Comparison of ENCODE assay signal across 16 mouse cellular contexts in genomic region chr12:12570563-12571251, GRCm38 (mm10).
DNase-seq lines count a peak whose midpoint lies in the region; ATAC-seq lines count a peak whose summit lies in the region.
"Had no signal": no experiment of that assay in that cellular context is flagged by ENCODE, and none has a peak within 500 bp of the region (broad histone marks: within the 10 kb centered on the region; RNA-seq: fewer than 3 reads in every experiment).

No protein-coding gene starts in this region.

- H3K4me3 ChIP-seq in liver, embryonic 11.5 days (ENCODE audit: low read depth, low read length): no peak overlapping the region
- no peak overlapping the region for H3K4me3 ChIP-seq in forebrain, embryonic 13.5 days
- H3K4me3 ChIP-seq: embryonic facial prominence, embryonic 10.5 days had no signal

- DNase-seq in 416B (ENCODE audit: low read depth): peak; percentile 68
- DNase-seq in c-Kit-negative CD71-positive TER-119-positive erythroid progenitor cells, embryonic 14.5 days (ENCODE audit: low read depth, low spot score): peak; percentile 50
- no peak for DNase-seq in liver, embryonic 11.5 days (ENCODE audit: low spot score)
- DNase-seq in heart, adult 9 months (ENCODE audit: low spot score in 2 of 2): no peak
- no peak for DNase-seq in right cerebral cortex, postnatal 25 days
- DNase-seq in testis, postnatal 10 days (ENCODE audit: low spot score): no peak
- DNase-seq: cerebellum, adult 9-10 months; heart, adult 18-20 months; kidney, adult 8-10 months; right cerebral cortex, postnatal 14 days had no signal

- WGBS in liver, embryonic 11.5 days: 72% methylated on average over 7 of the region's 7 CpGs
- 94% methylated on average over 7 of the region's 7 CpGs for WGBS in forebrain, embryonic 13.5 days

- peak overlapping the region; percentile 70 for H3K27ac ChIP-seq in liver, embryonic 11.5 days (ENCODE audit: low read depth, low read length)
- no peak overlapping the region for H3K27ac ChIP-seq in forebrain, embryonic 13.5 days
- H3K27ac ChIP-seq: embryonic facial prominence, embryonic 10.5 days had no signal

- H3K9ac ChIP-seq in liver, embryonic 11.5 days (ENCODE audit: low read depth, low read length): no peak overlapping the region
- no peak overlapping the region for H3K9ac ChIP-seq in forebrain, embryonic 13.5 days

- H3K4me1 ChIP-seq in liver, embryonic 11.5 days (replicated peaks; ENCODE audit: control insufficient read depth, insufficient read depth, low read length): peaks cover 12% of the 10 kb centered on the region
- 0 out of 2 replicates have a peak, but pooled peaks cover under 1% of the 10 kb centered on the region for H3K4me1 ChIP-seq in forebrain, embryonic 13.5 days
- H3K4me1 ChIP-seq: embryonic facial prominence, embryonic 10.5 days had no signal

- peak; percentile 99 for ATAC-seq in liver, embryonic 11.5 days (replicated peaks; ENCODE audit: low FRiP score)
- peak; percentile 99 for ATAC-seq in megakaryocyte-erythroid progenitor cell, adult 5-6 weeks (replicated peaks; ENCODE audit: low FRiP score, low TSS enrichment, poor library complexity, severe bottlenecking)
- no peak for ATAC-seq in forebrain, embryonic 13.5 days
- ATAC-seq: hindbrain, embryonic 16.5 days; Patski had no signal

- H3K9me3 ChIP-seq in liver, embryonic 11.5 days (ENCODE audit: control insufficient read depth, low read length): no peaks in the 10 kb centered on the region
- no peaks in the 10 kb centered on the region for H3K9me3 ChIP-seq in forebrain, embryonic 13.5 days (replicated peaks)
- H3K9me3 ChIP-seq: embryonic facial prominence, embryonic 10.5 days had no signal

- no peaks in the 10 kb centered on the region for H3K27me3 ChIP-seq in liver, embryonic 11.5 days (replicated peaks; ENCODE audit: control insufficient read depth, insufficient read depth, low read length)
- no peaks in the 10 kb centered on the region for H3K27me3 ChIP-seq in forebrain, embryonic 13.5 days

- H3K36me3 ChIP-seq in liver, embryonic 11.5 days (ENCODE audit: control insufficient read depth, insufficient read depth, low read length): no peaks in the 10 kb centered on the region
- no peaks in the 10 kb centered on the region for H3K36me3 ChIP-seq in forebrain, embryonic 13.5 days (ENCODE audit: poor library complexity, severe bottlenecking)
- H3K36me3 ChIP-seq: embryonic facial prominence, embryonic 10.5 days had no signal

- H3K4me2 ChIP-seq in liver, embryonic 11.5 days: peak overlapping the region; percentile 38
- H3K4me2 ChIP-seq in forebrain, embryonic 13.5 days: no peak overlapping the region
- H3K4me2 ChIP-seq: midbrain, embryonic 11.5 days had no signal

Comparison
In these comparisons a context has a peak if more than half of its experiments do, and no peak if none do; other contexts are left out.
1. DNase-seq: peak in 416B (single experiment) and c-Kit-negative CD71-positive TER-119-positive erythroid progenitor cells, embryonic 14.5 days (single experiment); none in liver, embryonic 11.5 days (single experiment), heart, adult 9 months (0 of 2), right cerebral cortex, postnatal 25 days (single experiment) and testis, postnatal 10 days (single experiment).